Mouse (Mus musculus) liver, embryonic 12.5 days (tissue): ENCODE measurements around the gene Pnma3. TPM values are rescaled to one million over a fixed set of nuclear protein-coding genes. Genes with fewer than 3 reads are reported as not detected.
"Not testable (repeated sequence)": the region's sequence is repeated elsewhere in the genome, so short reads cannot be mapped to it uniquely, and the experiment has no call there.

ENCODE experiments used
- ATAC-seq: fragments of 200-750 bp; cut with Nextera tagmentation; 2 replicates; pipeline ENCODE4 v1.8.0; 2017; ENCODE audit warnings: moderate number of reproducible peaks, mild to moderate bottlenecking, moderate library complexity
- H3K27ac ChIP-seq: fragments of 300-500 bp; sonication (generic); 2 replicates; pipeline ENCODE4 v1.5.1; 2016; ENCODE audit warnings: mild to moderate bottlenecking
- H3K27me3 ChIP-seq: fragments of 300-500 bp; sonication (generic); replicated peaks from 2 replicates; pipeline ENCODE4 v1.6.1; 2016; ENCODE audit warnings: mild to moderate bottlenecking, moderate library complexity
- H3K36me3 ChIP-seq: fragments of 300-500 bp; sonication (generic); 2 replicates; pipeline ENCODE4 v1.6.1; 2016; ENCODE audit warnings: mild to moderate bottlenecking, moderate library complexity
- H3K4me1 ChIP-seq: fragments of 300-500 bp; sonication (generic); 2 replicates; pipeline ENCODE4 v1.6.1; 2016
- H3K4me2 ChIP-seq: fragments of 300-500 bp; sonication (generic); 2 replicates; pipeline ENCODE4 v1.6.1; 2016; ENCODE audit warnings: mild to moderate bottlenecking, moderate library complexity
- H3K4me3 ChIP-seq: fragments of 300-500 bp; sonication (generic); 2 replicates; pipeline ENCODE4 v1.5.1; 2016; ENCODE audit warnings: mild to moderate bottlenecking, moderate library complexity
- H3K9ac ChIP-seq: fragments of 300-500 bp; sonication (generic); 2 replicates; pipeline ENCODE4 v1.6.1; 2016; ENCODE audit warnings: mild to moderate bottlenecking, moderate library complexity
- H3K9me3 ChIP-seq: fragments of 300-500 bp; sonication (generic); replicated peaks from 2 replicates; pipeline ENCODE4 v1.6.1; 2016; ENCODE audit warnings: mild to moderate bottlenecking, moderate library complexity
- WGBS: fragments of 180-500 bp; shearing (Covaris S2); methylation state at CpG from one replicate; pipeline ENCODE4 v1.1.7; 2016; ENCODE audit not compliant: insufficient replicate concordance; 5-methylcytosine and 5-hydroxymethylcytosine counted together
- polyA plus RNA-seq: library from polyadenylated mRNA; unstranded; fragments of >200 nt; fragmentation: Nextera tagmentation; extraction: Ambion mirVana; gene quantifications from 2 replicates; pipeline ENCODE4 v1.2.1, GENCODE M21; 2016

Gene Pnma3
- polyA plus RNA-seq, 1 experiment from 2014 or later: not detected

- not testable (repeated sequence) for H3K36me3 ChIP-seq, H3K4me3 ChIP-seq, H3K4me2 ChIP-seq, H3K9ac ChIP-seq, H3K27ac ChIP-seq, ATAC-seq, H3K4me1 ChIP-seq, H3K9me3 ChIP-seq, H3K27me3 ChIP-seq
- WGBS: no CpG with 5 or more reads among the region's 7 CpGs
These were observed 52.2 kb downstream of the Pnma3 start, which contains the start of gene Gm14685 for GRCm38 (mm10) chrX:73116747-73117146. Gene Gm14685 (plus strand): TSS chrX:73117047.

Other genes starting within 250 kb of the Pnma3 start
- gene Gabrq, start 239.6 kb upstream of the Pnma3 start, polyA plus RNA-seq: not detected in 2 replicates
- 41.1 and 45.9 TPM in 2 replicates for gene Cetn2, start 146.4 kb upstream of the Pnma3 start, polyA plus RNA-seq
- 21.0 and 24.4 TPM in 2 replicates for gene Nsdhl, start 146.2 kb upstream of the Pnma3 start, polyA plus RNA-seq
- 1.2 and 1.5 TPM in 2 replicates for gene Zfp185, start 77.4 kb upstream of the Pnma3 start, polyA plus RNA-seq
- not detected in 2 replicates for gene Pnma5, start 27.7 kb upstream of the Pnma3 start, polyA plus RNA-seq
- gene Xlr4a, start 17.7 kb downstream of the Pnma3 start, polyA plus RNA-seq: 1.1 and 1.3 TPM in 2 replicates
- 1.6 and 2.4 TPM in 2 replicates for gene Xlr3a, start 32.3 kb downstream of the Pnma3 start, polyA plus RNA-seq
- gene Gm14685, start 52.3 kb downstream of the Pnma3 start, polyA plus RNA-seq: 0.07 TPM in 1 of 2 replicates, not detected in the other
- not detected in 2 replicates for gene Xlr5b, start 84.0 kb downstream of the Pnma3 start, polyA plus RNA-seq
- gene DXBay18, start 84.7 kb downstream of the Pnma3 start, polyA plus RNA-seq: 0.12 TPM in 1 of 2 replicates, not detected in the other
- gene Spin2d, start 112.2 kb downstream of the Pnma3 start, polyA plus RNA-seq: not detected in 2 replicates
- gene Xlr3b, start 127.4 kb downstream of the Pnma3 start, polyA plus RNA-seq: 2.9 and 3.4 TPM in 2 replicates
- gene Xlr4b, start 149.5 kb downstream of the Pnma3 start, polyA plus RNA-seq: 2.1 and 2.5 TPM in 2 replicates
- gene F8a, start 163.5 kb downstream of the Pnma3 start, polyA plus RNA-seq: 4.4 and 4.7 TPM in 2 replicates
- gene Xlr4c, start 178.3 kb downstream of the Pnma3 start, polyA plus RNA-seq: 0.50 and 0.51 TPM in 2 replicates
- gene Xlr3c, start 200.6 kb downstream of the Pnma3 start, polyA plus RNA-seq: not detected in 2 replicates
- gene Xlr5a, start 228.2 kb downstream of the Pnma3 start, polyA plus RNA-seq: not detected in 2 replicates
- not detected in 2 replicates for gene Xlr5c, start 228.2 kb downstream of the Pnma3 start, polyA plus RNA-seq